In the genomic region with DNA sequence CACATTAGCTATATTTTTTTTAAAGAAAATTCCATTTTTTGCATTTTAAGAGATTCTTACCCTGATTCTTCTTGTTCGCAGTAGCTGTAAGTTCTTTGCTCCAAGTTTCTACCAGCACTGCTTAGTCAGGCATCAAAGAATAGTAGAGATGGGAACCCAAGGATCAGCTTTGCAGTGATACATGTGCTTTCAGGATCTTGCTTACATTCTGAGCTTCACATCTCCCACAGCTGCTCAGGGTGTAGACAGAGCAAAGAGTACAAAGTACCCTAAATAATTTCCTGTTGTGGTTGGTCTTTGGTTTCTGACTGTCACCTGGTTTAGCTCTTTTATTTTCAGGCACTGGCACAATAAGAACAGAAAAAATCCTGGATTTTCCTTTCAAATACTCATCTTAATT, we compare ENCODE assay signal across 23 mouse cellular contexts. TPM values are rescaled to one million over a fixed set of nuclear protein-coding genes. Genes with fewer than 3 reads are reported as not detected.
DNase-seq lines count a peak whose midpoint lies in the region; ATAC-seq and TF ChIP-seq lines count a peak whose summit lies in the region.
"Had no signal": no experiment of that assay in that cellular context is flagged by ENCODE, and none has a peak within 500 bp of the region (broad histone marks: within the 10 kb centered on the region; RNA-seq: fewer than 3 reads in every experiment).

No protein-coding gene starts in this region.

- H3K9ac ChIP-seq in intestine, embryonic 15.5 days: no peak overlapping the region
- H3K9ac ChIP-seq: forebrain, embryonic 15.5 days; liver, embryonic 12.5 days; lung, embryonic 15.5 days; neural tube, embryonic 15.5 days; stomach, embryonic 15.5 days had no signal

- no peaks in the 10 kb centered on the region for H3K9me3 ChIP-seq in intestine, embryonic 15.5 days
- H3K9me3 ChIP-seq: forebrain, embryonic 15.5 days; hindbrain, embryonic 10.5 days; limb, embryonic 10.5 days; liver, embryonic 12.5 days; lung, embryonic 15.5 days; neural tube, embryonic 15.5 days; stomach, embryonic 15.5 days had no signal

- H3K36me3 ChIP-seq in intestine, embryonic 15.5 days: no peaks in the 10 kb centered on the region
- H3K36me3 ChIP-seq: forebrain, embryonic 15.5 days; neural tube, embryonic 15.5 days; stomach, embryonic 15.5 days had no signal

- H3K4me3 ChIP-seq in layer of hippocampus, adult 2 months: no peak overlapping the region
- H3K4me3 ChIP-seq in intestine, embryonic 15.5 days (replicated peaks): no peak overlapping the region
- H3K4me3 ChIP-seq: forebrain, embryonic 15.5 days; hindbrain, embryonic 10.5 days; limb, embryonic 10.5 days; liver, embryonic 12.5 days; lung, embryonic 15.5 days; neural tube, embryonic 15.5 days; stomach, embryonic 15.5 days had no signal

- H3K4me1 ChIP-seq in intestine, embryonic 15.5 days (replicated peaks): 0 out of 2 replicates have a peak, but pooled peaks cover 2% of the 10 kb centered on the region

- no peak for DNase-seq in layer of hippocampus, adult 2 months (ENCODE audit: low spot score in 2 of 2)
- no peak for DNase-seq in layer of hippocampus, adult 18-20 months (ENCODE audit: low spot score in 2 of 2)
- peak; percentile 40 for DNase-seq in CD4-positive, CD25-positive, alpha-beta regulatory T cell, adult 2 months (ENCODE audit: low read depth, low spot score)
- peak; percentile 72 for DNase-seq in thymus, postnatal 0 days (ENCODE audit: low spot score)
- no peak for DNase-seq in left cerebral cortex, adult 9 months (ENCODE audit: low spot score in 2 of 2)
- DNase-seq in yolk sac, embryonic 10.5 days (ENCODE audit: low spot score): no peak
- no peak for DNase-seq in heart, postnatal 36 days
- DNase-seq: adrenal gland, postnatal 14 days; cerebellum, adult 11 months; cerebellum, postnatal 25 days; embryo, embryonic 11 days; gastrocnemius, postnatal 36 days; layer of hippocampus, postnatal 36 days; midbrain, embryonic 14.5 days had no signal

- TF ChIP-seq CTCF in layer of hippocampus, adult 2 months (conservative IDR thresholded peaks at IDR 0.05): no peak

- H3K4me2 ChIP-seq in intestine, embryonic 15.5 days (replicated peaks): no peak overlapping the region
- H3K4me2 ChIP-seq: forebrain, embryonic 15.5 days; liver, embryonic 12.5 days; lung, embryonic 15.5 days; neural tube, embryonic 15.5 days; stomach, embryonic 15.5 days had no signal

- H3K27me3 ChIP-seq in intestine, embryonic 15.5 days (replicated peaks): no peaks in the 10 kb centered on the region
- H3K27me3 ChIP-seq: forebrain, embryonic 15.5 days; liver, embryonic 12.5 days; lung, embryonic 15.5 days; neural tube, embryonic 15.5 days; stomach, embryonic 15.5 days had no signal

- 0 out of 2 replicates have a peak overlapping the region, but pooled peaks have one; percentile 12 for H3K27ac ChIP-seq in layer of hippocampus, adult 2 months
- no peak overlapping the region for H3K27ac ChIP-seq in intestine, embryonic 15.5 days
- H3K27ac ChIP-seq: forebrain, embryonic 15.5 days; hindbrain, embryonic 10.5 days; kidney, postnatal 0 days; limb, embryonic 10.5 days; liver, embryonic 12.5 days; lung, embryonic 15.5 days; neural tube, embryonic 15.5 days; stomach, embryonic 15.5 days had no signal

- WGBS in intestine, embryonic 15.5 days: 66% methylated on average over 1 of the region's 1 CpGs

- peak; percentile 52 for ATAC-seq in intestine, embryonic 15.5 days
- ATAC-seq: forebrain, embryonic 15.5 days; liver, embryonic 12.5 days had no signal

- intact Hi-C loops in heart, postnatal 36 days (cut with DNase I): no loop called here

RNA-seq across cellular contexts. Expression of a gene that starts 9.1 kb away (rescaled TPM):
- total RNA-seq in layer of hippocampus, adult 2 months (2021): 10 to 100 TPM; 14.7 to 16.9 TPM
- total RNA-seq in layer of hippocampus, adult 18-20 months (2021): 10 to 100 TPM; 17.2 to 19.8 TPM
- polyA plus RNA-seq in intestine, embryonic 15.5 days (2015; fragmentation: Nextera tagmentation; extraction: Ambion mirVana): 39.0 and 45.6 TPM in 2 replicates
- 21.7 and 25.4 TPM in 2 replicates for polyA plus RNA-seq in thymus, postnatal 0 days (2015; fragmentation: Nextera tagmentation; extraction: Ambion mirVana)
- 10 to 100 TPM; 11.7 TPM for total RNA-seq in heart, postnatal 36 days (2021)

Comparison
In these comparisons a context has a peak if more than half of its experiments do, and no peak if none do; other contexts are left out.
1. DNase-seq: peak in CD4-positive, CD25-positive, alpha-beta regulatory T cell, adult 2 months (single experiment) and thymus, postnatal 0 days (single experiment); none in layer of hippocampus, adult 2 months (0 of 2), layer of hippocampus, adult 18-20 months (0 of 2), left cerebral cortex, adult 9 months (0 of 2), yolk sac, embryonic 10.5 days (single experiment) and heart, postnatal 36 days (0 of 2).